Mouse (Mus musculus): ENCODE results near the gene Tectb. TPM values are rescaled to one million over a fixed set of nuclear protein-coding genes. Genes with fewer than 3 reads are reported as not detected.

Gene Tectb
- polyA plus RNA-seq, 1 experiment from 2014 or later, result 0.13 TPM

- Histone ChIP-seq H3K27ac (no peak overlapping the region), H3K4me1 (peaks cover 7% of the 10 kb centered on the region; the same call in 1 of the 2 replicates), H3K4me2 (no peak overlapping the region), H3K9me3 (replicated peaks) (no peaks in the 10 kb centered on the region), H3K36me3 (ENCODE audit: poor library complexity, severe bottlenecking) (no peaks in the 10 kb centered on the region), H3K4me3 (no peak overlapping the region), H3K27me3 (0 out of 2 replicates have a peak, but pooled peaks cover 5% of the 10 kb centered on the region), H3K9ac (no peak overlapping the region)
- WGBS, result 91% methylated on average over 9 of the region's 9 CpGs
- ATAC-seq, result no peak
Observed at GRCm38 (mm10) chr19:55217365-55217764, 36.8 kb downstream of the Tectb start.

GRCm38 (mm10) chr19:55218192-55218739 lies 37.7 kb downstream of the Tectb start:
- no peak overlapping the region for H3K27ac ChIP-seq
- peak overlapping the region; percentile 63 for H3K4me2 ChIP-seq
- 3% methylated on average over 20 of the region's 20 CpGs for WGBS
- peak overlapping the region; percentile 50 for H3K9ac ChIP-seq
- H3K36me3 ChIP-seq (ENCODE audit: poor library complexity, severe bottlenecking), result no peaks in the 10 kb centered on the region
- H3K4me3 ChIP-seq, result peak overlapping the region; percentile 36
- peaks cover 7% of the 10 kb centered on the region; the same call in 1 of the 2 replicates for H3K4me1 ChIP-seq
- 0 out of 2 replicates have a peak, but pooled peaks cover 5% of the 10 kb centered on the region for H3K27me3 ChIP-seq
- H3K9me3 ChIP-seq (replicated peaks), result no peaks in the 10 kb centered on the region
- peak; percentile 92 for ATAC-seq

- Histone ChIP-seq H3K9ac (peak overlapping the region; percentile 50), H3K36me3 (ENCODE audit: poor library complexity, severe bottlenecking) (no peaks in the 10 kb centered on the region), H3K4me3 (peak overlapping the region; percentile 36), H3K9me3 (replicated peaks) (no peaks in the 10 kb centered on the region), H3K27me3 (0 out of 2 replicates have a peak, but pooled peaks cover 5% of the 10 kb centered on the region), H3K4me2 (peak overlapping the region; percentile 63), H3K27ac (no peak overlapping the region), H3K4me1 (peaks cover 7% of the 10 kb centered on the region; the same call in 1 of the 2 replicates)
- 9% methylated on average over 12 of the region's 12 CpGs for WGBS
- peak; percentile 9; the same call in 1 of the 2 replicates for ATAC-seq
Observed at GRCm38 (mm10) chr19:55218741-55219221, 38.2 kb downstream of the Tectb start.

- 79% methylated on average over 8 of the region's 8 CpGs for WGBS
Observed at GRCm38 (mm10) chr19:55219359-55219758, 38.8 kb downstream of the Tectb start.

GRCm38 (mm10) chr19:55221208-55221607 lies 40.7 kb downstream of the Tectb start:
- Histone ChIP-seq H3K9me3 (replicated peaks) (no peaks in the 10 kb centered on the region), H3K9ac (no peak overlapping the region), H3K36me3 (ENCODE audit: poor library complexity, severe bottlenecking) (no peaks in the 10 kb centered on the region), H3K4me3 (no peak overlapping the region), H3K27me3 (0 out of 2 replicates have a peak, but pooled peaks cover 5% of the 10 kb centered on the region), H3K27ac (no peak overlapping the region), H3K4me1 (peaks cover 7% of the 10 kb centered on the region; the same call in 1 of the 2 replicates), H3K4me2 (no peak overlapping the region)
- 83% methylated on average over 6 of the region's 6 CpGs for WGBS
- no peak for ATAC-seq

More at GRCm38 (mm10) chr19:55219359-55219758, 38.8 kb downstream of the Tectb start:
- Histone ChIP-seq H3K36me3 (ENCODE audit: poor library complexity, severe bottlenecking) (no peaks in the 10 kb centered on the region), H3K4me2 (peak overlapping the region; percentile 63), H3K27me3 (0 out of 2 replicates have a peak, but pooled peaks cover 5% of the 10 kb centered on the region), H3K9ac (0 out of 2 replicates have a peak overlapping the region, but pooled peaks have one; percentile 50), H3K4me1 (peaks cover 7% of the 10 kb centered on the region; the same call in 1 of the 2 replicates), H3K4me3 (peak overlapping the region; percentile 36; the same call in 1 of the 2 replicates), H3K27ac (no peak overlapping the region), H3K9me3 (replicated peaks) (no peaks in the 10 kb centered on the region)
- ATAC-seq, result no peak

GRCm38 (mm10) chr19:55222268-55222667 lies 41.7 kb downstream of the Tectb start:
- Histone ChIP-seq H3K27me3 (0 out of 2 replicates have a peak, but pooled peaks cover 5% of the 10 kb centered on the region), H3K9me3 (replicated peaks) (no peaks in the 10 kb centered on the region), H3K4me3 (no peak overlapping the region), H3K4me1 (peaks cover 7% of the 10 kb centered on the region; the same call in 1 of the 2 replicates), H3K27ac (no peak overlapping the region), H3K36me3 (ENCODE audit: poor library complexity, severe bottlenecking) (no peaks in the 10 kb centered on the region), H3K4me2 (no peak overlapping the region), H3K9ac (no peak overlapping the region)
- 90% methylated on average over 9 of the region's 9 CpGs for WGBS
- ATAC-seq, result no peak

GRCm38 (mm10) chr19:55226621-55227020 lies 46.1 kb downstream of the Tectb start:
- Histone ChIP-seq H3K4me3 (no peak overlapping the region), H3K36me3 (ENCODE audit: poor library complexity, severe bottlenecking) (no peaks in the 10 kb centered on the region), H3K27ac (no peak overlapping the region), H3K9ac (no peak overlapping the region), H3K4me2 (no peak overlapping the region), H3K4me1 (no peaks in the 10 kb centered on the region), H3K9me3 (replicated peaks) (no peaks in the 10 kb centered on the region), H3K27me3 (no peaks in the 10 kb centered on the region)
- WGBS, result 61% methylated on average over 5 of the region's 5 CpGs
- ATAC-seq, result no peak

- H3K27me3 ChIP-seq, result no peaks in the 10 kb centered on the region
- H3K4me1 ChIP-seq, result no peaks in the 10 kb centered on the region
- no peak overlapping the region for H3K9ac ChIP-seq
- ATAC-seq, result no peak
- no peak overlapping the region for H3K4me2 ChIP-seq
- H3K36me3 ChIP-seq (ENCODE audit: poor library complexity, severe bottlenecking), result no peaks in the 10 kb centered on the region
- no peak overlapping the region for H3K4me3 ChIP-seq
- no peaks in the 10 kb centered on the region for H3K9me3 ChIP-seq (replicated peaks)
- 86% methylated on average over 7 of the region's 7 CpGs for whole genome bisulfite sequencing
- no peak overlapping the region for H3K27ac ChIP-seq
Observed at GRCm38 (mm10) chr19:55227135-55227534, 46.6 kb downstream of the Tectb start.

GRCm38 (mm10) chr19:55231081-55231480 lies 50.5 kb downstream of the Tectb start:
- ATAC-seq, result no peak

GRCm38 (mm10) chr19:55232136-55232535 lies 51.6 kb downstream of the Tectb start:
- Histone ChIP-seq H3K36me3 (ENCODE audit: poor library complexity, severe bottlenecking) (no peaks in the 10 kb centered on the region), H3K9me3 (replicated peaks) (no peaks in the 10 kb centered on the region), H3K4me3 (no peak overlapping the region), H3K4me1 (no peaks in the 10 kb centered on the region), H3K4me2 (no peak overlapping the region), H3K27me3 (no peaks in the 10 kb centered on the region), H3K27ac (no peak overlapping the region), H3K9ac (no peak overlapping the region)
- 75% methylated on average over 8 of the region's 8 CpGs for WGBS
- ATAC-seq, result no peak

More at GRCm38 (mm10) chr19:55231081-55231480, 50.5 kb downstream of the Tectb start:
- Histone ChIP-seq H3K36me3 (ENCODE audit: poor library complexity, severe bottlenecking) (no peaks in the 10 kb centered on the region), H3K27me3 (no peaks in the 10 kb centered on the region), H3K4me1 (no peaks in the 10 kb centered on the region), H3K4me3 (no peak overlapping the region), H3K27ac (no peak overlapping the region), H3K9me3 (replicated peaks) (no peaks in the 10 kb centered on the region), H3K4me2 (no peak overlapping the region), H3K9ac (no peak overlapping the region)
- WGBS, result 84% methylated on average over 10 of the region's 10 CpGs

- Histone ChIP-seq H3K4me1 (no peaks in the 10 kb centered on the region), H3K4me3 (no peak overlapping the region), H3K36me3 (ENCODE audit: poor library complexity, severe bottlenecking) (no peaks in the 10 kb centered on the region), H3K27me3 (no peaks in the 10 kb centered on the region), H3K27ac (no peak overlapping the region), H3K9ac (no peak overlapping the region), H3K4me2 (no peak overlapping the region), H3K9me3 (replicated peaks) (no peaks in the 10 kb centered on the region)
- ATAC-seq, result no peak
- WGBS, result 61% methylated on average over 2 of the region's 2 CpGs
Observed at GRCm38 (mm10) chr19:55236026-55236425, 55.5 kb downstream of the Tectb start.

GRCm38 (mm10) chr19:55236564-55236963 lies 56.0 kb downstream of the Tectb start:
- H3K36me3 ChIP-seq (ENCODE audit: poor library complexity, severe bottlenecking), result no peaks in the 10 kb centered on the region
- no peak overlapping the region for H3K27ac ChIP-seq
- no peaks in the 10 kb centered on the region for H3K4me1 ChIP-seq
- H3K4me3 ChIP-seq, result no peak overlapping the region
- no peaks in the 10 kb centered on the region for H3K27me3 ChIP-seq
- 90% methylated on average over 5 of the region's 5 CpGs for WGBS
- H3K9ac ChIP-seq, result no peak overlapping the region
- no peak for ATAC-seq
- no peaks in the 10 kb centered on the region for H3K9me3 ChIP-seq (replicated peaks)
- H3K4me2 ChIP-seq, result no peak overlapping the region
